Mouse (Mus musculus) erythroblast, embryonic 14.5 days (primary cell): ENCODE results near the gene Fgfr2.

Source experiments
- GATA1 ChIP-seq: IDR thresholded peaks from 2 replicates; pipeline ENCODE4 v1.6.1; 2012; ENCODE audit warnings: low read length, inconsistent platforms, mixed read lengths
- TAL1 ChIP-seq: IDR thresholded peaks from 3 replicates; pipeline ENCODE4 v1.6.1; 2012; ENCODE audit warnings: low read length, inconsistent platforms, mixed read lengths

DNA sequence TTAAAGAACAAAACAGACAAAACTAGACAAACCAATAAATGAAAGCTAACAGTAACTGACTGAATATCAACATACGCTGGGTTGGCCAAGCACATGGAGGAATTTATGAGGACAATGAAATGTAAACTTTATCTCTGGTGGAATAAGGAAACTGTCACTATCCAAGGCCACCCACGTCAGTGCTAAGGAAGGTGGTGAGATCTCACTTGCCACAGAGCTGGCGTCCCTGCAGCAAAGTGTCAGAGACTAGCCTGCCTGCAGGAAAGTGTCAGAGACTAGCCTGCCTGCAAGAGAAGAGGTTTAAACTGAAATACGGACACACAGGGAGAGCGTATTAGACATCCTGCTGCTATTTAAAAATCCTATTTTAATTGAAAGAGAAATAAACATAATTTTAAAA, 536.0 kb downstream of the Fgfr2 start:
- TF ChIP-seq TAL1 (no peak), GATA1 (no peak)
